Mouse (Mus musculus) forebrain, embryonic 12.5 days (tissue): ENCODE data around the gene Fbln2. TPM values are rescaled to one million over a fixed set of nuclear protein-coding genes. Genes with fewer than 3 reads are reported as not detected.

Experiments
- ATAC-seq: fragments of 200-750 bp; cut with Nextera tagmentation; 2 replicates; pipeline ENCODE4 v1.8.0; 2017; ENCODE audit warnings: moderate TSS enrichment; ENCODE audit not compliant: low FRiP score
- H3K27ac ChIP-seq: fragments of 300-500 bp; sonication (generic); 2 replicates; pipeline ENCODE4 v1.5.1; 2016; ENCODE audit warnings: mild to moderate bottlenecking
- H3K27me3 ChIP-seq: fragments of 300-500 bp; sonication (generic); 2 replicates; pipeline ENCODE4 v1.6.1; 2016; ENCODE audit warnings: mild to moderate bottlenecking
- H3K36me3 ChIP-seq: fragments of 300-500 bp; sonication (generic); replicated peaks from 2 replicates; pipeline ENCODE4 v1.6.1; 2016; ENCODE audit warnings: mild to moderate bottlenecking
- H3K4me1 ChIP-seq: fragments of 300-500 bp; sonication (generic); 2 replicates; pipeline ENCODE4 v1.6.1; 2016
- H3K4me2 ChIP-seq: fragments of 300-500 bp; sonication (generic); 2 replicates; pipeline ENCODE4 v1.6.1; 2016; ENCODE audit warnings: mild to moderate bottlenecking, moderate library complexity
- H3K4me3 ChIP-seq: fragments of 300-500 bp; sonication (generic); replicated peaks from 2 replicates; pipeline ENCODE4 v1.5.1; 2016; ENCODE audit warnings: mild to moderate bottlenecking
- H3K9ac ChIP-seq: fragments of 300-500 bp; sonication (generic); 2 replicates; pipeline ENCODE4 v1.6.1; 2016; ENCODE audit warnings: mild to moderate bottlenecking
- H3K9me3 ChIP-seq: fragments of 300-500 bp; sonication (generic); 2 replicates; pipeline ENCODE4 v1.6.1; 2016
- WGBS: fragments of 180-500 bp; shearing (Covaris S2); methylation state at CpG from one replicate; pipeline ENCODE4 v1.1.7; 2016; 5-methylcytosine and 5-hydroxymethylcytosine counted together
- polyA plus RNA-seq: library from polyadenylated mRNA; unstranded; fragments of >200 nt; fragmentation: Nextera tagmentation; extraction: Ambion mirVana; gene quantifications from 2 replicates; pipeline ENCODE4 v1.2.1, GENCODE M21; 2016

Gene Fbln2
- polyA plus RNA-seq, 1 experiment from 2014 or later, result 45.6 TPM

GRCm38 (mm10) chr6:91236006-91236405 is 23.8 kb downstream of the Fbln2 start:
- Histone ChIP-seq H3K4me3 (no peak overlapping the region), H3K9ac (no peak overlapping the region), H3K27me3 (no peaks in the 10 kb centered on the region), H3K4me1 (peaks cover 22% of the 10 kb centered on the region), H3K4me2 (no peak overlapping the region), H3K9me3 (no peaks in the 10 kb centered on the region), H3K36me3 (no peaks in the 10 kb centered on the region), H3K27ac (0 out of 2 replicates have a peak overlapping the region, but pooled peaks have one; percentile 14)
- no peak for ATAC-seq
- 64% methylated on average over 11 of the region's 11 CpGs for WGBS

- 0 out of 2 replicates have a peak, but pooled peaks have one; percentile 39 for ATAC-seq
- Histone ChIP-seq H3K36me3 (no peaks in the 10 kb centered on the region), H3K9me3 (no peaks in the 10 kb centered on the region), H3K9ac (no peak overlapping the region), H3K4me1 (peaks cover 22% of the 10 kb centered on the region), H3K27me3 (no peaks in the 10 kb centered on the region), H3K4me2 (no peak overlapping the region), H3K27ac (0 out of 2 replicates have a peak overlapping the region, but pooled peaks have one; percentile 14), H3K4me3 (no peak overlapping the region)
- 65% methylated on average over 6 of the region's 6 CpGs for WGBS
These were observed 24.2 kb downstream of the Fbln2 start for GRCm38 (mm10) chr6:91236429-91236828.

GRCm38 (mm10) chr6:91237273-91237672 is 25.0 kb downstream of the Fbln2 start:
- Histone ChIP-seq H3K4me3 (no peak overlapping the region), H3K27ac (no peak overlapping the region), H3K36me3 (no peaks in the 10 kb centered on the region), H3K27me3 (no peaks in the 10 kb centered on the region), H3K4me2 (no peak overlapping the region), H3K9ac (no peak overlapping the region), H3K4me1 (peaks cover 22% of the 10 kb centered on the region), H3K9me3 (no peaks in the 10 kb centered on the region)
- no peak for ATAC-seq
- 71% methylated on average over 2 of the region's 2 CpGs for WGBS

GRCm38 (mm10) chr6:91240537-91240936 is 28.3 kb downstream of the Fbln2 start:
- H3K4me1 ChIP-seq, result peaks cover 29% of the 10 kb centered on the region
- no peak overlapping the region for H3K9ac ChIP-seq
- H3K27ac ChIP-seq, result no peak overlapping the region
- no peaks in the 10 kb centered on the region for H3K9me3 ChIP-seq
- no peaks in the 10 kb centered on the region for H3K36me3 ChIP-seq
- no peaks in the 10 kb centered on the region for H3K27me3 ChIP-seq
- no peak for ATAC-seq
- WGBS, result 59% methylated on average over 2 of the region's 2 CpGs
- H3K4me3 ChIP-seq, result no peak overlapping the region
- H3K4me2 ChIP-seq, result no peak overlapping the region

DNA sequence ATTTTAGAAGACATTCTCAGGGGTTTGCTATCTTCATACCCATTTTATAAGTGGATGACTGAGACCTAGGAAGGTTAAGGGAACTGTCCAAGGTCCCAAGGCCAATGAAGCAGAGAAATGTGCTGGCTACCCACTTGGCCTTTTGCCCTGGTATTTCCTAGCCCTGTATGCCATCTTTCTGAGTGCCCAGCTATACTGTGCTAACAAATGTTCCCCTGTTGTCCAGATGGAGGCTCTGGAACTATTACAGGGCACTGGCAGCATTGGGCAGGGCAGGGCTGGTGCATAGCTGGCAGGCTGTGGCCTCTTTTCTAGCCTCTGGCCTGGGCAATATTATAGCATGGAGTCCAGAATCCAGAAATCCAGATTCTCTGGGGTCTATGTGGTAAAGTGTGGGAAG is 28.7 kb downstream of the Fbln2 start:
- Histone ChIP-seq H3K4me2 (no peak overlapping the region), H3K9ac (no peak overlapping the region), H3K27me3 (no peaks in the 10 kb centered on the region), H3K36me3 (no peaks in the 10 kb centered on the region), H3K27ac (no peak overlapping the region), H3K4me1 (peaks cover 29% of the 10 kb centered on the region), H3K9me3 (no peaks in the 10 kb centered on the region), H3K4me3 (no peak overlapping the region)
- ATAC-seq, result no peak

- ATAC-seq, result no peak
- Histone ChIP-seq H3K36me3 (no peaks in the 10 kb centered on the region), H3K27me3 (no peaks in the 10 kb centered on the region), H3K9ac (no peak overlapping the region), H3K4me3 (no peak overlapping the region), H3K9me3 (no peaks in the 10 kb centered on the region), H3K27ac (no peak overlapping the region), H3K4me1 (peaks cover 14% of the 10 kb centered on the region), H3K4me2 (no peak overlapping the region)
- 95% methylated on average over 6 of the region's 6 CpGs for WGBS
These were observed 31.1 kb downstream of the Fbln2 start for GRCm38 (mm10) chr6:91243395-91243794.

- Histone ChIP-seq H3K27me3 (no peaks in the 10 kb centered on the region), H3K4me1 (peaks cover 14% of the 10 kb centered on the region), H3K4me3 (no peak overlapping the region), H3K4me2 (no peak overlapping the region), H3K9me3 (no peaks in the 10 kb centered on the region), H3K9ac (no peak overlapping the region), H3K36me3 (no peaks in the 10 kb centered on the region), H3K27ac (no peak overlapping the region)
- no peak for ATAC-seq
- WGBS, result 85% methylated on average over 8 of the region's 8 CpGs
These were observed 32.1 kb downstream of the Fbln2 start for GRCm38 (mm10) chr6:91244331-91244730.

GRCm38 (mm10) chr6:91245331-91245730 is 33.1 kb downstream of the Fbln2 start:
- H3K27me3 ChIP-seq, result no peaks in the 10 kb centered on the region
- no peak overlapping the region for H3K9ac ChIP-seq
- no peak overlapping the region for H3K4me3 ChIP-seq
- no peaks in the 10 kb centered on the region for H3K9me3 ChIP-seq
- H3K36me3 ChIP-seq, result no peaks in the 10 kb centered on the region
- ATAC-seq, result no peak
- peaks cover 14% of the 10 kb centered on the region for H3K4me1 ChIP-seq
- 5% methylated on average over 6 of the region's 6 CpGs for WGBS
- H3K27ac ChIP-seq, result no peak overlapping the region
- H3K4me2 ChIP-seq, result no peak overlapping the region

DNA sequence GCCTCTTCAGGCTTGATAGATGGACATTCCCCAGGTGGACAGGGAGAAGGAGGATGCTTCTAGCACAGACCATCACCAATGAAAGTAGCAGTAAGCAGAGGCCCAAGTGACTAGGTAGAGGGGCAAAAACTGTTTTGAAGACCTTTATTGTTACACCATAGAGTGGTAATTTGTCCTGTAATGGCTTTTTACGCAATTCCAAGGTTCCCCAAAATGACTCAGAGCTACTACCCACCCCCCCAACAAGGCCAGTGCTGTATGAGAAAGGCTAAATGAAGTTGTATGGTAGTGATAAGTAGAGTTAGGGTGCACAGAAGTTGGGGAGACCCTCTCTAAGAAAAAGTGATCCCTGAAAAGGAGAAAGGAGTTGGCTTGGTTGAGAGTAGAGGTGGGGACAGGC is 35.1 kb downstream of the Fbln2 start:
- Histone ChIP-seq H3K36me3 (no peaks in the 10 kb centered on the region), H3K9ac (no peak overlapping the region), H3K27ac (no peak overlapping the region), H3K27me3 (no peaks in the 10 kb centered on the region), H3K4me1 (peaks cover 14% of the 10 kb centered on the region), H3K4me3 (no peak overlapping the region), H3K9me3 (no peaks in the 10 kb centered on the region), H3K4me2 (no peak overlapping the region)
- 94% methylated on average over 1 of the region's 1 CpGs for WGBS
- ATAC-seq, result no peak

GRCm38 (mm10) chr6:91248627-91249026 is 36.4 kb downstream of the Fbln2 start:
- H3K27ac ChIP-seq, result no peak overlapping the region
- no peak overlapping the region for H3K9ac ChIP-seq
- ATAC-seq, result no peak
- no peaks in the 10 kb centered on the region for H3K27me3 ChIP-seq
- no peak overlapping the region for H3K4me3 ChIP-seq
- peaks cover 14% of the 10 kb centered on the region for H3K4me1 ChIP-seq
- no peaks in the 10 kb centered on the region for H3K9me3 ChIP-seq
- no peak overlapping the region for H3K4me2 ChIP-seq
- H3K36me3 ChIP-seq, result no peaks in the 10 kb centered on the region
- 84% methylated on average over 4 of the region's 4 CpGs for WGBS

- WGBS, result 96% methylated on average over 1 of the region's 1 CpGs
- peaks cover 10% of the 10 kb centered on the region for H3K4me1 ChIP-seq
These were observed 37.5 kb downstream of the Fbln2 start for GRCm38 (mm10) chr6:91249797-91250196.

DNA sequence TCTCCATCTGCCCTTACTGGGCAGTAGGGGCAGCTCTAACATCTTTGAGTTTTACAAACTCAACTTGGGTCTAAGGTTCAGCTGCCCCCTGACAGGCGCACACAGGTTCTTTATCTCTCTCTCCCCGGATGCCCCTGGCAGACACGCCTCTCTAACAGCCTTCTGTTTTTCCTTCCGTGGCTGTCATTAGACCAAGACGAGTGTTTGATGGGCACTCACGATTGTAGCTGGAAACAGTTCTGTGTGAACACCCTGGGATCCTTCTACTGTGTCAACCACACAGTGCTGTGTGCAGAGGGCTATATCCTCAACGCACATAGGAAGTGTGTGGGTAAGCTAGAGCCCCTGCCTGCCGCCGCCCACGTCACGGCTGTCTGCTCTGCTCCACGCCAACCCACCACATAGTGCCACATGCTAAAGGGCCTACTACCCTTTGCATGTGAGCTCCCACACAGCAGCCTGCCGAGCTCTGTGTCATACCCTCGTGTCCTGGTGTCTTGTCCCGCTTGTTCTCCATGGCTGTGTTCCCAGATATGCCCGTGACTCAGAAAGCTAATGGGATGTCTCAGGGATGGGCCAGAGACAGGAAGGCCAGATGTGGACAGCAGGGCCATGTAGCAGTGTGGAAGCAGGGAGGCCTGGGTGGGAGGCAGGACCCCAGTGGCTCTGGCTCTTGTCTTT is 47.3 kb downstream of the Fbln2 start:
- Histone ChIP-seq H3K4me2 (no peak overlapping the region), H3K27me3 (no peaks in the 10 kb centered on the region), H3K9ac (no peak overlapping the region), H3K36me3 (no peaks in the 10 kb centered on the region), H3K9me3 (no peaks in the 10 kb centered on the region), H3K4me3 (no peak overlapping the region), H3K4me1 (peaks cover 10% of the 10 kb centered on the region), H3K27ac (no peak overlapping the region)
- WGBS, result 88% methylated on average over 16 of the region's 16 CpGs
- ATAC-seq, result no peak

More at GRCm38 (mm10) chr6:91249797-91250196, 37.5 kb downstream of the Fbln2 start:
- no peaks in the 10 kb centered on the region for H3K36me3 ChIP-seq
- no peak overlapping the region for H3K9ac ChIP-seq
- no peaks in the 10 kb centered on the region for H3K27me3 ChIP-seq
- ATAC-seq, result no peak
- H3K9me3 ChIP-seq, result no peaks in the 10 kb centered on the region
- H3K4me3 ChIP-seq, result no peak overlapping the region
- no peak overlapping the region for H3K27ac ChIP-seq
- no peak overlapping the region for H3K4me2 ChIP-seq

DNA sequence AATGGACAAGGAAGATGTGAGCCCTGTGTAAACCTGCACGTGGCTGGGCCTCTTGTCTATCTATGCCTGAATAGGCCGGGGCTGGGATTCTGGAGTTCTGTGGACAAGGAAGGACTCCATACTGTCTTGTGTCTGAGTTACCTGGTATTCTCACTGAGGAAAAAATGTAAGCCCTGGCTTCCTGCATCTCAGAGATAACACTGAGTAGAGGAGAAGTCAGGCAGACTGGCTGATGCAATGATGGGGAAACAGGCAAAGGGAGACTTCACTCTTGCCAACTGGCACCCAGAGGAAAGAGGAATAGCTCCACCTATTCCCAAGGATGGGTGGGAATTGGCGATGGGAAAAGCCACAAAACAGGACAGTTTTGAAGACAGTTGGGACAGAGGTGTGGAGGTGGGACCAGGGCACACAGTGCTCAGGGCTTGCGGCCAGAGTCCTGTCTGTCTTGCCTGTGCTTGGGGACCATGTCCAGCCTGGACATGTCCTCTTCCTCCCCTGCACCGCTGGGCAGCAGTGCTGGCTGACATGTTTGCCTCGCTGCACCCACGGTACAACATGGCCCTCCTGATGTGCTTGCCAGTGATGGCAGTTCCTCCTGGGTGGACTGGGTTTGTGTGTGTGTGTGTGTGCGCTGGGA is 48.2 kb downstream of the Fbln2 start:
- Histone ChIP-seq H3K27me3 (no peaks in the 10 kb centered on the region), H3K9ac (no peak overlapping the region), H3K27ac (no peak overlapping the region), H3K36me3 (no peaks in the 10 kb centered on the region), H3K4me2 (no peak overlapping the region), H3K4me1 (peaks cover 12% of the 10 kb centered on the region), H3K9me3 (no peaks in the 10 kb centered on the region), H3K4me3 (no peak overlapping the region)
- 84% methylated on average over 8 of the region's 8 CpGs for WGBS
- no peak for ATAC-seq
